Mouse (Mus musculus): ENCODE results near the gene Ap5s1.
A peak's percentile ranks its signal among the peaks of the same experiment; 100 is the strongest.

The Ap5s1 gene

GRCm38 (mm10) chr2:131205521-131206182 lies 1.2 kb upstream of the Ap5s1 start:
- Histone ChIP-seq H3K9me3 (ENCODE audit: low read length) (peaks cover 5% of the 10 kb centered on the region; the same call in 1 of the 2 replicates), H3K4me3 (replicated peaks; ENCODE audit: low read length) (no peak overlapping the region), H3K27me3 (ENCODE audit: insufficient read depth, low read length) (peaks cover 14% of the 10 kb centered on the region; the same call in 1 of the 2 replicates), H3K36me3 (ENCODE audit: insufficient read depth, low read length) (peaks cover 8% of the 10 kb centered on the region; the same call in 1 of the 2 replicates), H3K4me1 (replicated peaks; ENCODE audit: low read depth, low read length) (peaks cover 35% of the 10 kb centered on the region)
- TF ChIP-seq POU5F1 (IDR thresholded peaks at IDR 0.05; ENCODE audit: borderline replicate concordance, low read length): no peak
- TF ChIP-seq NANOG (IDR thresholded peaks at IDR 0.05; ENCODE audit: borderline replicate concordance, low read length): no peak
- TF ChIP-seq CTCF (conservative IDR thresholded peaks at IDR 0.05; ENCODE audit: low read length): no peak

DNA sequence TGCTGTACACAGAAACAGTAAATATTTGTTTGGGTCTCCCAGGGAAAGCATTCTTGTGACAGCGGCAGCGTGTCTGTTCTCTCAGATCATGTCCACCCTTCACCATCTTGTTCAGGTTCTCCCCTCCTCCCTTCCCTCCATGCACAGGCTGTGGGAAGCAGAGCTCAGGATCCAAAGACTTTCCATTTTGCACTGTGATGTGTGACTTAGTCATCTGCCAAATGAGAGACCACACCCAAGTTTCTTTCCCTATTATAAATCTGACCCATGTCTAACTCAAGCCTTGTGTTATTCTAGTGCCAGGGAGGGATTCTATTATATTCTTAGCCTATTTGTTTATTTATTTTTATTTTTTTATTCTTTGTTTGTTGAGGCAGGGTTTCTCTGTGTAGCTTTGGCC lies 1.5 kb downstream of the Ap5s1 start:
- H3K27me3 ChIP-seq (ENCODE audit: insufficient read depth, low read length): peaks cover 17% of the 10 kb centered on the region; the same call in 1 of the 2 replicates
- H3K36me3 ChIP-seq (ENCODE audit: insufficient read depth, low read length): 0 out of 2 replicates have a peak, but pooled peaks cover 5% of the 10 kb centered on the region
- H3K4me1 ChIP-seq (replicated peaks; ENCODE audit: low read depth, low read length): peaks cover 55% of the 10 kb centered on the region
- TF ChIP-seq CTCF (conservative IDR thresholded peaks at IDR 0.05; ENCODE audit: low read length) (no peak), NANOG (IDR thresholded peaks at IDR 0.05; ENCODE audit: borderline replicate concordance, low read length) (no peak), POU5F1 (IDR thresholded peaks at IDR 0.05; ENCODE audit: borderline replicate concordance, low read length) (no peak)
- no peaks in the 10 kb centered on the region for H3K9me3 ChIP-seq (ENCODE audit: low read length)
- H3K4me3 ChIP-seq (replicated peaks; ENCODE audit: low read length): no peak overlapping the region

DNA sequence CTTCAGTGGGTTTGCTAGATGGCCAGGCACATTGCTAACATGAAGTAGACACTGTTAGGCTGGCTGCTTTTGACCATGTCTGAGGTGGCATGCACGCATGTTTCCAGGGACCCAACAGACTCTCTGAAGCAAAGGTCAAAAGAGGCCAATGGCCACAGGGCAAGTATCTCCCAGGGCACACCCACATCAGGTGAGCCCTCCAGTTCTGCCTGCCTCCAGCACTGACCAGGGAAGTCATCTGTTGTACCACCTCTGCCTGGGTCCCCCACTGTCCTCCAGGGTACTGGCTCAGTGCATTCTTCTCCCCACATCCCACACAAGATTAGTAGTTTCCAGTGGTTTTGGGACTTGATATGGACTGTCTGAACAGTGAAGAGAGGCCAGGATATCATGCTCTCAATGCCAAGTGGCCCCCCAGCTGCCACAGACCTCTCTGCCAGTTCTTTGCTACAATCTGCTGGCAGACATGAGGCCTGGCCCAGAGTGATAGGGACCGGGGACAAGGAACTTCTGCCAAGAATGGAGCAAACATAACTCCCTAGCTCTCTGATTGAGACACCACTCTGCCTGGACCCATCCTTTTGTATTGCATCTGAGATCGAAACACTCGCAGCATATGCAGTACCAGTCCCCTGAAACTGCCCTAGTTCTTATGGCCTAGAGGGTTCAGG lies 2.4 kb downstream of the Ap5s1 start:
- H3K9me3 ChIP-seq (ENCODE audit: low read length): no peaks in the 10 kb centered on the region
- TF ChIP-seq NANOG (IDR thresholded peaks at IDR 0.05; ENCODE audit: borderline replicate concordance, low read length) (no peak), POU5F1 (IDR thresholded peaks at IDR 0.05; ENCODE audit: borderline replicate concordance, low read length) (no peak), CTCF (conservative IDR thresholded peaks at IDR 0.05; ENCODE audit: low read length) (no peak)
- H3K4me3 ChIP-seq (replicated peaks; ENCODE audit: low read length): peak overlapping the region; percentile 87
- peaks cover 17% of the 10 kb centered on the region; the same call in 1 of the 2 replicates for H3K27me3 ChIP-seq (ENCODE audit: insufficient read depth, low read length)
- H3K4me1 ChIP-seq (replicated peaks; ENCODE audit: low read depth, low read length): peaks cover 57% of the 10 kb centered on the region
- H3K36me3 ChIP-seq (ENCODE audit: insufficient read depth, low read length): 0 out of 2 replicates have a peak, but pooled peaks cover 5% of the 10 kb centered on the region

DNA sequence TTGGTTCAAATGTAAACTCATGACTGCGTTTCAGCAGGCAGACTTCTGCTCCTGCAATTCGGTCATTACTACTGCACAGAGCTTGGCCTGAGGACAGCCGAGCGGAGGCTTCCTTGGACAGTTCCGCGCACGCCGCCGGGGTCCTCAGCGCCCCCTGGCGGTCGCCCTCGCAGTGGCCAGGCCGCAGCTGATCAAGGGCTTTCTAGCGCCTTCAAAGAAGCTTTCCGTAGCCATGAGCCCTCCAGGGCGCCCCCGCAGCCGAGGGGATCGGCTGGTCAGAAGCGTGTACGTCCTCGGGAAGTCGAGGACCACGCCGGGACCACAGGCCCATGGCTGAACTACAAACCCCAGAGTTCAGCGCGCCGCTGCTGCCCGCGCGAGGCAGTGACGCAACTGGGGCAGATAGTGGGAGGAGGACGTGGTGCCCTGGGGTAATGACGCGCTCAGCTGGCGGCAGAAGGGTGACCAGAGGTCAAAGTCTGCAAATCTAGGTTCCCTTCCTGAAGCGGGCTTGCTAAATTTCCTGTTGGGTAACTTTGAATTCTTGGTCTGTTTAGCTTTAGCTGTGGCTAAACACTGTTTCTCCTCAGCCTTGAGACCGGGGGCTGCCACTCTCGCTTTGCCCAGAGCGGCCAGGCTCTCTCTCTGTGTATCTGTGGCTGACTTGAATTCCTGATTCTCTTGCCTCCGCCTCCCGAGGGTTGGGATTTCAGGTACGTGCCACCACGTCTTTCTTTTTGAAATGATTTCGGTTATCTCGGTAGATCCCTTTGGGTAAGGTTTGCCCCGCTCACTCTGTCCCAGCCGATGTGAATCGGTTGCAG lies 3.3 kb downstream of the Ap5s1 start:
- H3K27me3 ChIP-seq (ENCODE audit: insufficient read depth, low read length): peaks cover 16% of the 10 kb centered on the region; the same call in 1 of the 2 replicates
- TF ChIP-seq NANOG (IDR thresholded peaks at IDR 0.05; ENCODE audit: borderline replicate concordance, low read length) (no peak), CTCF (conservative IDR thresholded peaks at IDR 0.05; ENCODE audit: low read length) (peak; percentile 26; the same call in 1 of the 2 replicates), POU5F1 (IDR thresholded peaks at IDR 0.05; ENCODE audit: borderline replicate concordance, low read length) (no peak)
- peak overlapping the region; percentile 87 for H3K4me3 ChIP-seq (replicated peaks; ENCODE audit: low read length)
- H3K4me1 ChIP-seq (replicated peaks; ENCODE audit: low read depth, low read length): peaks cover 48% of the 10 kb centered on the region
- peaks cover 5% of the 10 kb centered on the region; the same call in 1 of the 2 replicates for H3K9me3 ChIP-seq (ENCODE audit: low read length)
- 0 out of 2 replicates have a peak, but pooled peaks cover 10% of the 10 kb centered on the region for H3K36me3 ChIP-seq (ENCODE audit: insufficient read depth, low read length)

DNA sequence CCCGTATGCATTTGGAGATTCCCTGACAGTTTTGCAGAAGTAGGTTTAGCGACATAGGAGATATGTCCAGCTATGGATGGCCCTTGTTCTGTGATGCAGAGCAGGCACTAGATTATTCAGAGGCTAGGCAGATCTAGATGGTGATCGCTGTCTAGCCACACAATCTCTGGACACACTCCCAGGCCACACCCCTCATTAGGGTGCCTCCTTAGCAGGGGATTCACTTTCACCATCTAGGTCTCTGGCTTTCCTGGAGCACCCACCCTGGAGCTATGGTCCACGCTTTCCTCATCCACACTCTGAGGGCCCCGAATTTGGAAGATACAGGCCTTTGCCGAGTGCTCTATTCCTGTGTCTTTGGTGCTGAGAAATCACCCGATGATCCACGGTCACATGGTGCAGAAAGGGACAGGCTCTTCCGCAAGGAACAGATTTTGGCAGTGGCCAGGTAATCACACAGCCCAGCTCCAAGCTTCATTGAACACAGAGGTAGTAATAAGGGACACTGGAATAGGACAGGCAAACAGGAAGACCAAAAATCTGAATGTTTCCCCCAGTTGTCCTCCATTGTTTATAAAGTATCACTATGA lies 4.2 kb downstream of the Ap5s1 start:
- Histone ChIP-seq H3K9me3 (ENCODE audit: low read length) (peaks cover 5% of the 10 kb centered on the region; the same call in 1 of the 2 replicates), H3K4me3 (replicated peaks; ENCODE audit: low read length) (peak overlapping the region; percentile 87), H3K36me3 (ENCODE audit: insufficient read depth, low read length) (0 out of 2 replicates have a peak, but pooled peaks cover 10% of the 10 kb centered on the region), H3K4me1 (replicated peaks; ENCODE audit: low read depth, low read length) (peaks cover 47% of the 10 kb centered on the region), H3K27me3 (ENCODE audit: insufficient read depth, low read length) (0 out of 2 replicates have a peak, but pooled peaks cover 8% of the 10 kb centered on the region)
- TF ChIP-seq NANOG (IDR thresholded peaks at IDR 0.05; ENCODE audit: borderline replicate concordance, low read length): no peak
- no peak for TF ChIP-seq CTCF (conservative IDR thresholded peaks at IDR 0.05; ENCODE audit: low read length)
- TF ChIP-seq POU5F1 (IDR thresholded peaks at IDR 0.05; ENCODE audit: borderline replicate concordance, low read length): no peak

GRCm38 (mm10) chr2:131213773-131214172 lies 6.9 kb downstream of the Ap5s1 start:
- no peak for TF ChIP-seq NANOG (IDR thresholded peaks at IDR 0.05; ENCODE audit: borderline replicate concordance, low read length)
- Histone ChIP-seq H3K4me3 (replicated peaks; ENCODE audit: low read length) (no peak overlapping the region), H3K9me3 (ENCODE audit: low read length) (peaks cover 5% of the 10 kb centered on the region; the same call in 1 of the 2 replicates), H3K27me3 (ENCODE audit: insufficient read depth, low read length) (0 out of 2 replicates have a peak, but pooled peaks cover 3% of the 10 kb centered on the region), H3K36me3 (ENCODE audit: insufficient read depth, low read length) (0 out of 2 replicates have a peak, but pooled peaks cover 10% of the 10 kb centered on the region), H3K4me1 (replicated peaks; ENCODE audit: low read depth, low read length) (peaks cover 70% of the 10 kb centered on the region)

GRCm38 (mm10) chr2:131215941-131216858 lies 9.3 kb downstream of the Ap5s1 start:
- Histone ChIP-seq H3K4me3 (replicated peaks; ENCODE audit: low read length) (no peak overlapping the region), H3K9me3 (ENCODE audit: low read length) (peaks cover 5% of the 10 kb centered on the region; the same call in 1 of the 2 replicates), H3K27me3 (ENCODE audit: insufficient read depth, low read length) (0 out of 2 replicates have a peak, but pooled peaks cover 3% of the 10 kb centered on the region), H3K36me3 (ENCODE audit: insufficient read depth, low read length) (0 out of 2 replicates have a peak, but pooled peaks cover 10% of the 10 kb centered on the region), H3K4me1 (replicated peaks; ENCODE audit: low read depth, low read length) (peaks cover 52% of the 10 kb centered on the region)
- TF ChIP-seq CTCF (conservative IDR thresholded peaks at IDR 0.05; ENCODE audit: low read length) (no peak), NANOG (IDR thresholded peaks at IDR 0.05; ENCODE audit: borderline replicate concordance, low read length) (no peak), POU5F1 (IDR thresholded peaks at IDR 0.05; ENCODE audit: borderline replicate concordance, low read length) (no peak)
